Mouse (Mus musculus) G1E (cell line): Measurements from ENCODE around the gene Atp7a.

Source experiments
- CTCF ChIP-seq: IDR thresholded peaks from 2 replicates; pipeline ENCODE4 v1.5.1; 2012; ENCODE audit warnings: low read depth, low read length, inconsistent platforms, mixed read lengths
- GATA1 ChIP-seq: IDR thresholded peaks from 2 replicates; pipeline ENCODE4 v1.6.1; 2012; ENCODE audit warnings: borderline replicate concordance, low read length, inconsistent platforms, mixed read lengths
- POLR2AphosphoS5 ChIP-seq: IDR thresholded peaks from 2 replicates; pipeline ENCODE4 v1.6.1; 2012; ENCODE audit warnings: low read depth, low read length, inconsistent platforms; ENCODE audit not compliant: insufficient replicate concordance
- TAL1 ChIP-seq: conservative IDR thresholded peaks from 2 replicates; pipeline ENCODE4 v1.6.1; 2012; ENCODE audit warnings: low read depth, low read length, inconsistent platforms, mixed read lengths

- TF ChIP-seq TAL1 (no peak), CTCF (peak; percentile 55; the same call in 1 of the 2 replicates), GATA1 (no peak), POLR2AphosphoS5 (no peak)
These were observed 144.2 kb downstream of the Atp7a start for GRCm38 (mm10) chrX:106171106-106171852.
